Mouse (Mus musculus) urinary bladder, postnatal 10 days (tissue): ENCODE results near the gene Tm4sf5.

Experiments used
- DNase-seq: peaks from one replicate; pipeline ENCODE4 v3.0.0; 2022; ENCODE audit warnings: low spot score

Tm4sf5 gene

DNA sequence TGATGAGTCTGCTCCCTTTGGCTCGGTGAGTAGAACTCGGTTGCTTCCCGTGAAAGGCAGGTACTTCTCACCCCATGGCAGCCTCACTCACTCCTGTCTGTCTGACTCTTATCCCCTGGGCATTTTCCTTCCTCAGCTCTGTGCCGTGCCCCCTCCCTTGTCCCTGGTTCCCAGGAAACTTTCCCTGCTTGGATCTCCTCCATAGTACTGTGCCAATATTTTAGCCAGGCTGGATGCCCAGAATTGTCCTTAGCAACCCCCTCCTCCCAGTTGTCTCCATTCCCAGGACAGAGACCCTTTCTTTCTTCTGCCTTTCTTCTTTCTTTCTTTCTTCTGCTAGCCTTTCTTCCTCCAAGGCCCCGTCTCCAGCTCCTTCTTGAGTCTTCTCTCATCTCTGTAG, 36.4 kb downstream of the Tm4sf5 start:
- no peak for DNase-seq

DNA sequence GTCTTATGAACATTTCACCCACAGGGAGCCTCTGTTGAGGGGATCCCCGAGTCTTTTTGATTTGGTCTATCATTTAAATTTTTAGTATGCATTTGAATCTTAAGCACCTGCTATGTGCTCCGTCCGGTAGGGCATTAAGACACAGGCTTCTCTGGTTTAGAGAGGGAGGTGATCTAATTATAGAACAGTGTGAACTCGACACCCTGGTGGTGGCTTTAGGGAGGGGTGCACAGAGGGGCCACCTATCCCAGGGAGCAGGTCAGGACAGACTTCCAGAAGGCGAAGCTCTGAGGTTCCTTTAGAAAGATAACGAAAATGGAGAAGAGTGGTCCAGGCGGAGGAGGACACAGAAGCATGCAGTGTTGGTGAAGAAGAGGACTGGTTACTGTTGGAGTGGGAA, 39.5 kb downstream of the Tm4sf5 start:
- no peak for DNase-seq

DNA sequence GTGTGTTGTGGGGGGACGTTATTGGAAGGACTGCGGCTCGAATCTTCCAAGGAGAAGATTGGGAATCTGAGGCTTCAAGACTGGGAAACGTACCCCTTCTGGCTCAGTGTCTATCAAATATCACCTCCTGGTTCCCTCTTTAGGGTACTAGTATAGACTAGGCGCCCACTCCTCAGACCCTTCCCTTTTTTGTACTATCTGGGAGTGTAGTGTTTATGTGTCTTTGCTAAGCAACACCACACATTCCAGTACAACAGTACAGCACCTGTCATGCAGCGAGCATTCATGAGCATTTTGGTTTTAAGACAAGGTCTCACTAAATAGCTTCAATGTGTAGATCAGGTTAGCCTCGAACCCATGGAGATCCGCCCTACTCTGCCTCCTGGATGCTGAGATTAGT, 46.5 kb downstream of the Tm4sf5 start:
- no peak for DNase-seq

DNA sequence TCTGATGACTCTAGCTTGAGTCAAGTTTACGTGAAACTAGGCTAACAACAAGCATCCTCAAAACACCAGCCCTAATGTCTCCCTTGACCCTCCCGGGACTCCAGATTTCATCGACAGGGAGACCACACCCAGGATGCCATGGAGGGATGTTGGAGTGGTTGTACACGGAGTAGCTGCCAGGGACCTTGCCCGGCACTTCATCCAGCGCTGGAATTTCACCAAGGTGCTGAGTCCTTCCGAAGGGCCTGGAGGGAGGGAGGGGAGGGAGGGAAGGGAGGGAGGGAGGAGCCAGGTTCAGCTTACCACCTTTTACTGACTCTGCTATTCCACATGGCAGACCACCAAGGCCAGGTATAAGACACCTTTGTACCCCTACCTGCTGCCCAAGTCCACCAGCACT, 48.9 kb downstream of the Tm4sf5 start:
- DNase-seq, result no peak

DNA sequence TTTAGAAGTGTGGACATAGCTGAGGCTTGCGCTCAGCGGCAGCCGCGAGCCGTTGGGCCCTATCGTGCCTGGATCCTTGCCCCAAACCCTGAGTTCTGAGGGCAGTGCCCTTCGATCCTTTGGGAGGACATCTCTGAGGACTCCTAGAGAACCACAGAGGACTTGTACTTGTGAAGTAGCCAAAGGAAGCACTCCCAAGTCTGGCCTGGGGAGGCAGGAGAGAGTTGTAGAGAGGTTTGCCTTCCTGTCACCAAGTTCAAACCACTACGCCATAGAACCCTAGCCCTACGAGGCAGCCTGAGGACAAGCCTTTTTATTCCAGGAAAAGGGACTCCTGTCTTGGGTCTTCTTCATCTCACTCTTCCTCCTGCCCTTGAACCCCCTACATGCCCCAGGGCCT, 52.5 kb downstream of the Tm4sf5 start:
- no peak for DNase-seq
